Mouse (Mus musculus) forebrain, embryonic 10.5 days (tissue): ENCODE data around the gene Srd5a2. TPM values are rescaled to one million over a fixed set of nuclear protein-coding genes. Genes with fewer than 3 reads are reported as not detected.

Experiments used
- DNase-seq: peaks from one replicate; pipeline ENCODE4 v3.0.0-alpha.2; 2017; ENCODE audit warnings: low spot score; ENCODE audit errors: extremely low spot score
- H3K27ac ChIP-seq: fragments of 300-500 bp; sonication (generic); 2 replicates; pipeline ENCODE4 v1.5.1; 2016; ENCODE audit warnings: mild to moderate bottlenecking
- H3K27me3 ChIP-seq: fragments of 300-500 bp; sonication (generic); 2 replicates; pipeline ENCODE4 v1.6.1; 2016; ENCODE audit warnings: mild to moderate bottlenecking; ENCODE audit not compliant: poor library complexity, severe bottlenecking
- H3K36me3 ChIP-seq: fragments of 300-500 bp; sonication (generic); replicated peaks from 2 replicates; pipeline ENCODE4 v1.6.1; 2016; ENCODE audit warnings: mild to moderate bottlenecking, moderate library complexity
- H3K4me1 ChIP-seq: fragments of 300-500 bp; sonication (generic); 2 replicates; pipeline ENCODE4 v1.6.1; 2016
- H3K4me3 ChIP-seq: fragments of 300-500 bp; sonication (generic); 2 replicates; pipeline ENCODE4 v1.5.1; 2016; ENCODE audit warnings: mild to moderate bottlenecking, moderate library complexity
- H3K9me3 ChIP-seq: fragments of 300-500 bp; sonication (generic); 2 replicates; pipeline ENCODE4 v1.6.1; 2016; ENCODE audit warnings: mild to moderate bottlenecking, moderate library complexity
- WGBS: fragments of 180-500 bp; shearing (Covaris S2); methylation state at CpG from one replicate; pipeline ENCODE4 v1.1.7; 2016; 5-methylcytosine and 5-hydroxymethylcytosine counted together
- polyA plus RNA-seq: library from polyadenylated mRNA; unstranded; fragments of >200 nt; fragmentation: Nextera tagmentation; extraction: Ambion mirVana; gene quantifications from 2 replicates; pipeline ENCODE4 v1.2.1, GENCODE M21; 2016

Gene Srd5a2
- polyA plus RNA-seq, 1 experiment from 2014 or later, result not detected

DNA sequence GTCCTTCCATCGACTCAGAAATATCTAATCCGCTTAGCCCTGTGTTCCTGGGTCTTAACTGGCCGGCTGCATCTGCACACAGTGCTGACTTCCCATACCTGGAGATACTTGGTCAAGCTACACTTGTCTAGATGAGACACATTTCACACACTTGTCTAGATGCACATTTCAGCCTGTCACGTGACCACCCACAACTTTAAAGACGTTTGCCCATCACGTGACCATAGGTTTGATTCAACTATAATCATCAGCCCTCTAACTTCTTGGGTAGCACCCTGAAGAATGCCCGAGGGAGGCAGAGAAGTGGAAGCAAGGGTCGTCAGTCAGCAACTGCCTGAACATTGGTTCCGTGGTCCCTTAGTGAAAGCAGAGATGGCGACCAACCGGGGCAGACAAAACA lies 75.1 kb downstream of the Srd5a2 start:
- Histone ChIP-seq H3K36me3 (no peaks in the 10 kb centered on the region), H3K9me3 (no peaks in the 10 kb centered on the region), H3K27me3 (no peaks in the 10 kb centered on the region), H3K4me1 (no peaks in the 10 kb centered on the region), H3K4me3 (no peak overlapping the region), H3K27ac (no peak overlapping the region)
- DNase-seq, result no peak
- WGBS, result 93% methylated on average over 11 of the region's 11 CpGs

- 83% methylated on average over 4 of the region's 4 CpGs for WGBS
- Histone ChIP-seq H3K4me3 (no peak overlapping the region), H3K27ac (no peak overlapping the region), H3K27me3 (no peaks in the 10 kb centered on the region), H3K36me3 (no peaks in the 10 kb centered on the region), H3K4me1 (no peaks in the 10 kb centered on the region), H3K9me3 (no peaks in the 10 kb centered on the region)
- no peak for DNase-seq
Observed at GRCm38 (mm10) chr17:73971291-73971690, 76.4 kb downstream of the Srd5a2 start.

GRCm38 (mm10) chr17:73970361-73971027 lies 77.2 kb downstream of the Srd5a2 start:
- H3K9me3 ChIP-seq, result no peaks in the 10 kb centered on the region
- no peaks in the 10 kb centered on the region for H3K4me1 ChIP-seq
- no peak overlapping the region for H3K4me3 ChIP-seq
- H3K36me3 ChIP-seq, result no peaks in the 10 kb centered on the region
- DNase-seq, result no peak
- H3K27me3 ChIP-seq, result no peaks in the 10 kb centered on the region
- H3K27ac ChIP-seq, result no peak overlapping the region
- 80% methylated on average over 3 of the region's 3 CpGs for WGBS

Other genes with a start within 250 kb of the Srd5a2 start
- 9.9 and 10.9 TPM in 2 replicates for gene Ehd3, start 243.8 kb downstream of the Srd5a2 start, polyA plus RNA-seq
- gene Xdh, start 97.7 kb downstream of the Srd5a2 start, polyA plus RNA-seq, result 0.15 and 0.18 TPM in 2 replicates
- 89.7 and 95.9 TPM in 2 replicates for gene Memo1, start 247.6 kb upstream of the Srd5a2 start, polyA plus RNA-seq